Mouse (Mus musculus): ENCODE data around the gene Sipa1l3. TPM values are rescaled to one million over a fixed set of nuclear protein-coding genes. Genes with fewer than 3 reads are reported as not detected.
A peak's percentile ranks its signal among the peaks of the same experiment; 100 is the strongest.

Sipa1l3 gene
- total RNA-seq, 2 experiments from 2014 or later: 51.3 to 61.8 TPM

- Histone ChIP-seq H3K4me3 (peak within 1 kb of the TSS; percentile 77), H3K27ac (peak within 1 kb of the TSS; percentile 77)
- peak; percentile 32 for TF ChIP-seq CTCF (IDR thresholded peaks at IDR 0.05)
- peak; percentile 90 to 93 for DNase-seq (ENCODE audit: extremely low spot score in 1 of 2, low spot score in 2 of 2)
- intact Hi-C loops (cut with DNase I): loop anchor here (2.0 to 5.0 kb wide), 2 partner anchors 177 to 219 kb away; partner anchors contain the start of gene Ryr1
Measured at GRCm38 (mm10) chr7:29303738-29304462, 214.5 kb downstream of the Sipa1l3 start, which contains the start of gene Dpf1. Gene Dpf1, plus strand, starts transcription at chr7:29303951.

GRCm38 (mm10) chr7:29302641-29303040 lies 215.8 kb downstream of the Sipa1l3 start:
- TF ChIP-seq CTCF (IDR thresholded peaks at IDR 0.05): no peak

GRCm38 (mm10) chr7:29301127-29301566 lies 217.3 kb downstream of the Sipa1l3 start:
- DNase-seq (ENCODE audit: extremely low spot score in 1 of 2, low spot score in 2 of 2): peak; percentile 60 to 70
- peak; percentile 70 for TF ChIP-seq CTCF (IDR thresholded peaks at IDR 0.05)

More at GRCm38 (mm10) chr7:29302641-29303040, 215.8 kb downstream of the Sipa1l3 start:
- intact Hi-C loops (cut with DNase I): loop anchor here (2.0 to 5.0 kb wide), 2 partner anchors 175 to 220 kb away; partner anchors contain the start of gene Ryr1
- H3K4me3 ChIP-seq: no peak overlapping the region
- no peak overlapping the region for H3K27ac ChIP-seq
- DNase-seq (ENCODE audit: extremely low spot score in 1 of 2, low spot score in 2 of 2): no peak

GRCm38 (mm10) chr7:29296998-29297397 lies 221.4 kb downstream of the Sipa1l3 start:
- peak in 1 of 2 experiments; percentile 46 for DNase-seq (ENCODE audit: extremely low spot score in 1 of 2, low spot score in 2 of 2)
- Histone ChIP-seq H3K27ac (no peak overlapping the region), H3K4me3 (no peak overlapping the region)
- intact Hi-C loops (cut with DNase I): loop anchor here (5.0 kb wide), 1 partner anchor 245 kb away; no protein-coding TSS in a partner anchor
- peak; percentile 76 for TF ChIP-seq CTCF (IDR thresholded peaks at IDR 0.05)

More at GRCm38 (mm10) chr7:29301127-29301566, 217.3 kb downstream of the Sipa1l3 start:
- Histone ChIP-seq H3K27ac (no peak overlapping the region), H3K4me3 (no peak overlapping the region)
- intact Hi-C loops (cut with DNase I): loop anchor here (2.0 to 5.0 kb wide), 4 partner anchors 54 to 174 kb away; partner anchors contain the start of genes Psmd8 and Ryr1

GRCm38 (mm10) chr7:29295861-29296647 lies 222.4 kb downstream of the Sipa1l3 start:
- no peak overlapping the region for H3K4me3 ChIP-seq
- no peak for TF ChIP-seq CTCF (IDR thresholded peaks at IDR 0.05)
- H3K27ac ChIP-seq: no peak overlapping the region
- intact Hi-C loops (cut with DNase I): loop anchor here (5.0 kb wide), 1 partner anchor 244 kb away; no protein-coding TSS in a partner anchor
- DNase-seq (ENCODE audit: extremely low spot score in 1 of 2, low spot score in 2 of 2): no peak

GRCm38 (mm10) chr7:29294111-29294761 lies 224.2 kb downstream of the Sipa1l3 start:
- intact Hi-C loops (cut with DNase I): no loop called here
- Histone ChIP-seq H3K27ac (peak overlapping the region; percentile 11; the same call in 1 of the 2 replicates), H3K4me3 (no peak overlapping the region)
- no peak for DNase-seq (ENCODE audit: extremely low spot score in 1 of 2, low spot score in 2 of 2)
- TF ChIP-seq CTCF (IDR thresholded peaks at IDR 0.05): no peak

GRCm38 (mm10) chr7:29293131-29294065 lies 225.0 kb downstream of the Sipa1l3 start:
- intact Hi-C loops (cut with DNase I): no loop called here
- DNase-seq (ENCODE audit: extremely low spot score in 1 of 2, low spot score in 2 of 2): no peak
- TF ChIP-seq CTCF (IDR thresholded peaks at IDR 0.05): no peak
- peak overlapping the region; percentile 22 for H3K27ac ChIP-seq
- H3K4me3 ChIP-seq: no peak overlapping the region

- TF ChIP-seq CTCF (IDR thresholded peaks at IDR 0.05): no peak
- intact Hi-C loops (cut with DNase I): no loop called here
- no peak for DNase-seq (ENCODE audit: extremely low spot score in 1 of 2, low spot score in 2 of 2)
- H3K4me3 ChIP-seq: no peak overlapping the region
- peak overlapping the region; percentile 22 for H3K27ac ChIP-seq
Measured at GRCm38 (mm10) chr7:29292458-29293098, 225.9 kb downstream of the Sipa1l3 start.

GRCm38 (mm10) chr7:29291616-29292457 lies 226.6 kb downstream of the Sipa1l3 start:
- peak overlapping the region; percentile 73 for H3K27ac ChIP-seq
- TF ChIP-seq CTCF (IDR thresholded peaks at IDR 0.05): no peak
- 0 out of 2 replicates have a peak overlapping the region, but pooled peaks have one; percentile 5 for H3K4me3 ChIP-seq
- DNase-seq (ENCODE audit: extremely low spot score in 1 of 2, low spot score in 2 of 2): no peak
- intact Hi-C loops (cut with DNase I): no loop called here

Measured in left cerebral cortex, adult 2 months (tissue).